Mouse (Mus musculus) liver, embryonic 15.5 days (tissue): ENCODE measurements around the gene Slc22a12. TPM values are rescaled to one million over a fixed set of nuclear protein-coding genes. Genes with fewer than 3 reads are reported as not detected.

Experiments used
- ATAC-seq: fragments of 200-750 bp; cut with Nextera tagmentation; 2 replicates; pipeline ENCODE4 v1.8.0; 2017; ENCODE audit warnings: moderate number of reproducible peaks, mild to moderate bottlenecking, moderate library complexity; ENCODE audit not compliant: insufficient read depth
- H3K27ac ChIP-seq: fragments of 300-500 bp; sonication (generic); replicated peaks from 2 replicates; pipeline ENCODE4 v1.5.1; 2015; ENCODE audit warnings: mild to moderate bottlenecking, inconsistent platforms
- H3K27me3 ChIP-seq: fragments of 300-500 bp; sonication (generic); 2 replicates; pipeline ENCODE4 v1.6.1; 2015; ENCODE audit warnings: mild to moderate bottlenecking, inconsistent platforms
- H3K36me3 ChIP-seq: fragments of 300-500 bp; sonication (generic); replicated peaks from 2 replicates; pipeline ENCODE4 v1.6.1; 2015; ENCODE audit warnings: moderate library complexity, mild to moderate bottlenecking, inconsistent platforms
- H3K4me1 ChIP-seq: fragments of 300-500 bp; sonication (generic); replicated peaks from 2 replicates; pipeline ENCODE4 v1.6.1; 2015; ENCODE audit warnings: inconsistent platforms
- H3K4me2 ChIP-seq: fragments of 300-500 bp; sonication (generic); 2 replicates; pipeline ENCODE4 v1.6.1; 2015; ENCODE audit warnings: moderate library complexity, mild to moderate bottlenecking, inconsistent platforms
- H3K4me3 ChIP-seq: fragments of 300-500 bp; sonication (generic); replicated peaks from 2 replicates; pipeline ENCODE4 v1.5.1; 2015; ENCODE audit warnings: mild to moderate bottlenecking, inconsistent platforms
- H3K9ac ChIP-seq: fragments of 300-500 bp; sonication (generic); 2 replicates; pipeline ENCODE4 v1.6.1; 2015; ENCODE audit warnings: moderate library complexity, mild to moderate bottlenecking, inconsistent platforms
- H3K9me3 ChIP-seq: fragments of 300-500 bp; sonication (generic); replicated peaks from 2 replicates; pipeline ENCODE4 v1.6.1; 2016; ENCODE audit warnings: inconsistent platforms
- WGBS: fragments of 180-500 bp; shearing (Covaris S2); methylation state at CpG from one replicate; pipeline ENCODE4 v1.1.7; 2015; ENCODE audit warnings: mixed read lengths; ENCODE audit not compliant: insufficient replicate concordance; 5-methylcytosine and 5-hydroxymethylcytosine counted together
- polyA plus RNA-seq: library from polyadenylated mRNA; unstranded; fragments of >200 nt; fragmentation: Nextera tagmentation; extraction: Ambion mirVana; gene quantifications from 2 replicates; pipeline ENCODE4 v1.2.1, GENCODE M21; 2015

Slc22a12 gene
- polyA plus RNA-seq, 1 experiment from 2014 or later, result not detected

DNA sequence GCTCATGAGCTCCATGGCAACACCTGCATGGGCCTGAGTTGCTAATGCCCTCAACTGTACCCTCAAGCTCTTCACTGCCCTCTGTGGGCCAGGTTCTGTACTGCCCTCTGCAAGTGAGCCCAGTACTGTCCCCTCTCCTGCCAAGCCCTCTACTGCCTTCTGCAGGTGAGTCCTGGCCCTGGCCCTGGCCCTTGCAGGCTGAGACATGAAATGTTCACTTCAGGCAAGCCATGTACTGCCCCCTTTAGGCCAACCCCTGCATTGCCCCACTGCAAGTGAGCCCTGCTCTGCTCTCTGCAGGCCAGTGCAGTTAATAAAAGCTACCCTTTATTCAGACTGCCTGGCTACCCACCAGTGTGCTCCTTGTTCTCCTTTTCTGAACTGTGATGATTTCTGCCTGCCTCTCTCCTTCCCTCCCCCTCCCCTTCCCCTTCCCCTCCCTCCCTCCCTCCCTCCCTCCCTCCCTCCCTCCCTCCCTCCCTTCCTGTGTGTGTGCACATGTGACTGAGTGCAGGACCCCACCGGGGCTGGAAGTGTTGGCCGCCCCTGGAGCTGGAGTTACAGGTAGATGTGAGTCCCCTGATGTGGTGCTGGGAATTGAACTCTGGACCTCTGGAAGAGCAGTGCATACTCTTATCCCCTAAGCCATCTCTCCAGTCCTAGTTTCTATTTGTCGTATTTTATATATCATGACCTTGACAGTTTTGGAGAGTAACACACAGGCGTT, 9.6 kb upstream of the Slc22a12 start:
- no peak for ATAC-seq
- WGBS, result 50% methylated on average over 4 of the region's 4 CpGs
- H3K9ac ChIP-seq, result no peak overlapping the region

DNA sequence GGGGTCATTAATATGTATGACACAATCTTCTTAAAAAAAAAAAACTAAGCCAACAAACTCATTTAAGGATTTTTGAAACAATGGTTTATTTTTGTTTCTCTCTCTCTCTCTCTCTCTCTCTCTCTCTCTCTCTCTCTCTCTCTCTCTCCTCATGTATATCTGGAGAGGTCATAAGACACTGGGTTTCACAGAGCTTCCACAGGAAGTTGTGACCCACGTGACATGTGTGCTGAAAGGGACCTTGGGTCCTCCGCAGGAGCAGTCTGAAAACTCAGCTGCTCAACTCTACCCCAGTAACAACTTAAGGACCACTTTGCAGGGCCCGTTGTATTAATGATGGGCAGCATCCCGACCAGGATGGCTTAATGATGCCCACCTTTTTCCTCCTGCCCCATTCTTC, 8.4 kb upstream of the Slc22a12 start:
- 28% methylated on average over 4 of the region's 4 CpGs for WGBS
- no peaks in the 10 kb centered on the region for H3K36me3 ChIP-seq
- no peak for ATAC-seq
- no peak overlapping the region for H3K4me3 ChIP-seq
- H3K27ac ChIP-seq, result no peak overlapping the region
- H3K9ac ChIP-seq, result no peak overlapping the region
- H3K4me1 ChIP-seq, result no peaks in the 10 kb centered on the region
- H3K27me3 ChIP-seq, result no peaks in the 10 kb centered on the region
- H3K4me2 ChIP-seq, result no peak overlapping the region
- no peaks in the 10 kb centered on the region for H3K9me3 ChIP-seq

More for the DNA sequence above, 9.6 kb upstream of the Slc22a12 start:
- Histone ChIP-seq H3K9me3 (no peaks in the 10 kb centered on the region), H3K36me3 (no peaks in the 10 kb centered on the region), H3K27ac (no peak overlapping the region), H3K27me3 (no peaks in the 10 kb centered on the region), H3K4me3 (no peak overlapping the region), H3K4me1 (no peaks in the 10 kb centered on the region), H3K4me2 (no peak overlapping the region)

DNA sequence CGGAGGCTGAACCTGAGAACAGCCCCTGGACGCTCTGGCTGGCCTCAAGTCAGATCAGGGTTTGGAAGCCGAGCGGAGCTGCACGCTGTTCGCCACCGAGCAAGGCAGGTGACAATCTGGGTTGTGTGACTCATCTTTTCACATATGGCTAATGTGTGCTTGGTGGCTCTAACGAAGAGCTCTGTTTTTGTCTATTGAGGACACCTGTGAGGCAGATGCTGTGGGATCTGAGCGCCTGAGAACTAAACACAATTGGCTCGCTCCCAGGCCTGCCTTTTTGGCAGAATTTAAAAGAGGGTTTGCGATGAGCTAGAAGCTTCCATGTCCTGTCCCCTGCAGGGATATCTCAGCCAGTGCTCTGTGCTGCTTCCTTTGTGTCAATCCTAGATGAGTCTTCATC, 6.7 kb upstream of the Slc22a12 start:
- Histone ChIP-seq H3K9me3 (no peaks in the 10 kb centered on the region), H3K27ac (no peak overlapping the region), H3K4me1 (no peaks in the 10 kb centered on the region), H3K4me2 (no peak overlapping the region), H3K27me3 (no peaks in the 10 kb centered on the region), H3K4me3 (no peak overlapping the region), H3K36me3 (no peaks in the 10 kb centered on the region), H3K9ac (no peak overlapping the region)
- ATAC-seq, result no peak
- WGBS, result 68% methylated on average over 11 of the region's 11 CpGs

DNA sequence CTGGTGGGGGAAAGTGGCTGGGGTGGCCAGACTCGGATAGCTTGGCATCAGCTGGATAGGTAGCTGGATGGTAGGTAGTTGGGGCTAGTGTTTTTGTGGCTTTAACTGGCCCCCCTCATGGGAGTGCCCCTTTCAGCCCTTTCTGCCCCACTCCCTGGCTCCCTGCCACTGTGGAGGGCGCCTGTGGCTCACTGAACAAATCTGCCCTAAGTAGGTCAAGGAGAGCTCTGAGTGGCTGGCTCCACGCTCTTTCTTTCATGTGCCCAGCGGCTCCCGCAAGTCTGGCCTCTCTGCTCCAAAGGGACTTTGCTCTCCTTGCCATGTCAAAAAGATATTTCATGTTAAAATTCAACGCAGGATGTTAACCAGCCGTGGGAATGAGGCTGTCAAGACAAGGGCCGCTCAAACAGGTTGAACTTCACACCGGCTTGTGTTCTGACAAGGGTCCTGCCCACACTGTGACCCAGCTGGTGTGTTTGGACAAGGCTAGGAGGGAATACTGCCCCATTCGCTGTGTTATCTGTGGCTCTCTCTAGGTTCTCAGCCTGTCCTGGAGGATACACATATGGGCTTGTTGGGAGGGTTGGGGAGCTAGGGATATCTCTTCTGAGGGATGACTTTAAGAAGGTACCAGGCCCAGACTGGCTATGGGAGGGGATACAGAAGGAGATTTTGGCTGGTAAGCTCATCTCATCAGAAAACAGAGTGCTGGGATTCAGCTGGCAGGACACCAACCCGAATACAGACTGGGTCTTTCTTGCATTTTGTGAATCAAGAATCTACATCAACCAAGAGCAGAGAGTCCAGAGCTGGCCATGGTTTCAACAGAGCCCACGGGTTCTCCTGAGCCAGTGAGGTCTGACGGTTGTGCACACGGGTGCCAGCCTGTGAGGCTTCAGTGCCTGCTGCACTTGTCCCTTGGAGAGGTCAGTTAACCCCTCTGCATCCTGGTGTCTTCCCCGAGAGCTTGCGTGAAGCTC, 5.9 kb upstream of the Slc22a12 start:
- ATAC-seq, result no peak
- no peaks in the 10 kb centered on the region for H3K9me3 ChIP-seq
- no peak overlapping the region for H3K27ac ChIP-seq
- H3K4me3 ChIP-seq, result no peak overlapping the region
- H3K4me1 ChIP-seq, result no peaks in the 10 kb centered on the region
- WGBS, result 65% methylated on average over 16 of the region's 16 CpGs
- H3K4me2 ChIP-seq, result no peak overlapping the region
- no peaks in the 10 kb centered on the region for H3K36me3 ChIP-seq
- H3K9ac ChIP-seq, result no peak overlapping the region
- H3K27me3 ChIP-seq, result no peaks in the 10 kb centered on the region

DNA sequence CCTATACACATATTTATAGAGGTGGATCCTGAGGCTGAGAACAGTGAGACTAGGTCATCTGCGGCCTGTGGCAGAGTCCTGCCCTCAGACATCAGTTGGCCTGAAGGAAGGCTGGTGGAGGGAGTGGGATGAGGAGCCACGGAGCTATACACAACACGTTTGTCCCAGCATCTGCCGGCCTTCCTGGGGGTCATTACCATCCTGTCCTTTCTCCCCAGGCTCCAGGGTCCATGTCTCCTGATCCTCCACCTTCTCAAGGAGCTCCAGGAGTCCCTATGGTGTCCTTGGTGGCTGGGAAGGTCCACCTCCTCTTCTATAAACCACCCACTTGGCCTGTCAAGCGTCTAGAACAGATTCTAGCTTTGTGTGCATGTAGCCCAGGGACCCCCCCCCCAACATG, 5.0 kb upstream of the Slc22a12 start:
- Histone ChIP-seq H3K27ac (no peak overlapping the region), H3K36me3 (no peaks in the 10 kb centered on the region), H3K9ac (no peak overlapping the region), H3K27me3 (no peaks in the 10 kb centered on the region), H3K4me3 (no peak overlapping the region), H3K4me1 (no peaks in the 10 kb centered on the region), H3K9me3 (no peaks in the 10 kb centered on the region), H3K4me2 (no peak overlapping the region)
- WGBS, result 61% methylated on average over 5 of the region's 5 CpGs
- ATAC-seq, result no peak

DNA sequence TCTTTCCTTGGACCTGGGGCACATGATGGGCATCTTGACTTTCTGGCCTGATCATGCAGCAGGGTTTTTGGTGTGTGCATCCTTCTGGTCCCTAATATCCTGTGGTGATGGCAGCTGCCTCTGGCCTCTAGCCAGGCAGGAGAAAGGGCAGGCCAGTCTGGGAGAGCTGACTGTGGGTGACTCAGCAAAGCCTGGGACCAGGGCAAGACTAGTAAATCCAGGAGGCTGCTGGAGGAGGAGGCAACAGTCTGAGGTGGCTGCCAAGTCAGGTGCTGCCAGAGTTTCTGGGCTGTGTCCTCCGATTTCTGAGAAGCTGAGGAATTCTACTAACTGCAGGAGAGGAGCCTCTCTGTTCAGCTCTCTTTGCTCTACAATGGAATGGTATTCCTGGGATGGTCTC, 3.3 kb upstream of the Slc22a12 start:
- Histone ChIP-seq H3K9ac (no peak overlapping the region), H3K4me2 (no peak overlapping the region), H3K36me3 (no peaks in the 10 kb centered on the region), H3K27ac (no peak overlapping the region), H3K4me3 (no peak overlapping the region), H3K9me3 (no peaks in the 10 kb centered on the region), H3K4me1 (no peaks in the 10 kb centered on the region), H3K27me3 (no peaks in the 10 kb centered on the region)
- 36% methylated on average over 1 of the region's 1 CpGs for WGBS
- no peak for ATAC-seq

DNA sequence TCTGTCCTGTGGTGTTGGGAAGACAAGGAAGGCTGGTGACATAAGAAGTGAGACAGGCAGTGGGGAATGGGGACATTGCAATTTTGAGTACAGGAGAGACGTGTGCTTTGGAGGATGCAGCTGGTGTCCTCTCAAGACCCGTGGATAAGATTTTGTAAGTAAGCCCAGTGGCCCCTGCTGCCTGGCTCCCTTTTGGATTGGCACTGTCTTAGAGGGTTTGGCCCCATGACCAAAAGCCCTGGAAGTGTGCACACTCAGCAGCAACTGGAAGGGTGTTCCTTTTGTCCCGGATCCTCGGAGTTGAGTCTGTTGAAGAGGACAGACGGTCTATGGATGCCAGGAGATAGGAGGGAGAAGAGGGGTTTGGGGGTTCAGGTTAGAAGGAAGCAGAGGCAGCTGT, 2.6 kb upstream of the Slc22a12 start:
- Histone ChIP-seq H3K4me1 (no peaks in the 10 kb centered on the region), H3K36me3 (no peaks in the 10 kb centered on the region), H3K4me3 (no peak overlapping the region), H3K27ac (no peak overlapping the region), H3K9me3 (no peaks in the 10 kb centered on the region), H3K9ac (no peak overlapping the region), H3K4me2 (no peak overlapping the region), H3K27me3 (no peaks in the 10 kb centered on the region)
- WGBS, result 71% methylated on average over 5 of the region's 5 CpGs
- no peak for ATAC-seq

DNA sequence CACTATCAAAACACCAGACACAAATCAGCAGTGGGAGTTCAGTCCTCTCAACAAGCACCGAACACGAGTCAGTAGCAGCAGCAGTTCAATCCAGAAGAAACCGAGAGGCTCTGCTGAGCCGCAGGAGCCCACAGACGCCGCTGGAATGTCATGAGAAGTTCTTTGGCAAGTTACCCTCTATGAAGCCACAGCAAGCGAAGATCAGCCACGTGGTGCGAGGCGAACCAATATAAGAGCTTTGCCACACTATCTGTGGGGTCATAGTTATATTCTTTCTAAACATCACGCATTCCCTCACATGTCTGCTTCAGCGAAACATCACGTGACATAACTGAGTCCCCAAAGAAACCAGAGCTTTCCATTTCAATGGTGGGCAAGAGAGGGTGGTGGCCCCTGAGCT, 1.9 kb upstream of the Slc22a12 start:
- H3K27me3 ChIP-seq, result no peaks in the 10 kb centered on the region
- ATAC-seq, result no peak
- 77% methylated on average over 13 of the region's 13 CpGs for whole genome bisulfite sequencing
- no peak overlapping the region for H3K4me2 ChIP-seq
- no peaks in the 10 kb centered on the region for H3K4me1 ChIP-seq
- no peaks in the 10 kb centered on the region for H3K9me3 ChIP-seq
- no peak overlapping the region for H3K27ac ChIP-seq
- no peaks in the 10 kb centered on the region for H3K36me3 ChIP-seq
- H3K9ac ChIP-seq, result no peak overlapping the region
- H3K4me3 ChIP-seq, result no peak overlapping the region

DNA sequence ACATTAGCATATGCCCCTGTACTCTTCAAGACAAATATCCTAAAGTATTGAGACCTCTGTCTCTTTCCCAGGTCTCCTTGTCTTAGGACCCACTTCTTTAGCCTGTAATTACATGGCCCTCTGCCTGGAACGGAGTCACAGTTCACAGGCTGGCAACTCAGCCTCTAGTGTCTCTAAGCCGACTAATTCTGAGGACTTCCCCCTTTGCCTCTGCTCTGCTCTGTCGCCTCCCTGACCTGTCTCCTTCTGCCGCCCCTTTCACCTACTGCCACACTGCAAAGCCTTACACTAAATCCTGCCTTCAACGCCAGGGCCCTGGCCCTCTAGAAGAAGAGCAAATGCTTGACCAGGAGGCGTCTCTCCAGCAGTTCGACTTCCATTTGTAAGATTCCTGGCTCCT, 686 bp upstream of the Slc22a12 start:
- Histone ChIP-seq H3K4me2 (no peak overlapping the region), H3K9ac (no peak overlapping the region), H3K4me1 (no peaks in the 10 kb centered on the region), H3K27ac (no peak overlapping the region), H3K27me3 (no peaks in the 10 kb centered on the region), H3K4me3 (no peak overlapping the region), H3K9me3 (no peaks in the 10 kb centered on the region), H3K36me3 (no peaks in the 10 kb centered on the region)
- ATAC-seq, result no peak
- 28% methylated on average over 7 of the region's 7 CpGs for WGBS

DNA sequence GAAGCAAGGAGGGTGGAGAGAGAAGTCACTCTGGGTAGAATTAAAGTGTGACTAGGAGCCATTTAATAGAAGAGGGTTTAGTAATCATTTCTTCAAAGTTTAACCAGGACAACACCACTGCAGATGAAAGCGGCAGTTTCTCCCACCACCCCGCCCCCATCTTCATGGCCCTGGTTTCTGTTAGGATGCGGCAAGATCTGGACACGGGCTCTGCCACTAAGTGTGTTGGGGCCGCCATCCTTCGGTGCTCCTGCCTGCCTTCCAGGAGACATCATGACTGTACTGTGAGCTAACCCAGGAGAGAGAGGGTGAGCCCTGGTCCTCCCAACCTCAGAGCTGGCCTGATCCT, 177 bp upstream of the Slc22a12 start:
- no peak overlapping the region for H3K4me2 ChIP-seq
- H3K36me3 ChIP-seq, result no peaks in the 10 kb centered on the region
- H3K4me1 ChIP-seq, result no peaks in the 10 kb centered on the region
- H3K27ac ChIP-seq, result no peak overlapping the region
- no peaks in the 10 kb centered on the region for H3K9me3 ChIP-seq
- no peak for ATAC-seq
- WGBS, result 74% methylated on average over 6 of the region's 6 CpGs
- no peak overlapping the region for H3K9ac ChIP-seq
- H3K27me3 ChIP-seq, result no peaks in the 10 kb centered on the region
- H3K4me3 ChIP-seq, result no peak overlapping the region

DNA sequence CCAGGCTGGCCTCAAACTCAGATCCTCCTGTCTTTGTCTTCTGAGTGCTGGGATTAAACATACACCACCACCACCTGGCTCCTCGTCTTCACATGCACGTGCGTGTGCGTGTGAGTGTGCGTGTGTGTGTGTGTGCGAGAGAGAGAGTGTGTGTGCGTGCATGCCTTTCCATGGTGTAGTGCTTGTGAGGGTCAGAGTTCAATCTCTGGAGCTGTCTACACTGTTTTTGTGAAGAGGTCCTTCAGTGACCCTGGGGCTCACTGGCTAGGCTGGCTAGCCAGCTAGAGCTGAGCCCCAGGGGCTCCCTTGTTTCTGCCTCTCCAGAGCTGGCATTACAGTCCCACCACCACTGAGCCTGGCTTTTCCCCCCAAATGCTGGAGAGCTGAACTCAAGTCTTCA, 1.3 kb downstream of the Slc22a12 start:
- Histone ChIP-seq H3K9me3 (no peaks in the 10 kb centered on the region), H3K36me3 (no peaks in the 10 kb centered on the region), H3K4me3 (no peak overlapping the region), H3K4me2 (no peak overlapping the region), H3K27me3 (no peaks in the 10 kb centered on the region), H3K9ac (no peak overlapping the region), H3K4me1 (no peaks in the 10 kb centered on the region), H3K27ac (no peak overlapping the region)
- WGBS, result 75% methylated on average over 7 of the region's 7 CpGs
- ATAC-seq, result no peak
